13 mouse cellular contexts compared by ENCODE assay signal in genomic region chr4:33285448-33285847, GRCm38 (mm10).
"Had no signal": no experiment of that assay in that cellular context is flagged by ENCODE, and none has a peak within 500 bp of the region (broad histone marks: within the 10 kb centered on the region; RNA-seq: fewer than 3 reads in every experiment).

No protein-coding gene starts in this region.

- H3K9ac ChIP-seq: limb, embryonic 13.5 days; liver, embryonic 14.5 days; midbrain, embryonic 12.5 days; neural tube, embryonic 13.5 days had no signal

- DNase-seq: left cerebral cortex, postnatal 4 days; lung, adult 18-20 months; lung, postnatal 4 days; right cerebral cortex, postnatal 25 days; thymus, postnatal 4 days had no signal

- H3K27me3 ChIP-seq: limb, embryonic 13.5 days; midbrain, embryonic 12.5 days; neural tube, embryonic 13.5 days had no signal

- H3K27ac ChIP-seq: kidney, postnatal 0 days; layer of hippocampus, adult 2 months; limb, embryonic 13.5 days; liver, embryonic 14.5 days; midbrain, embryonic 12.5 days; neural tube, embryonic 13.5 days; stomach, postnatal 0 days had no signal

- H3K4me3 ChIP-seq: layer of hippocampus, adult 2 months; limb, embryonic 13.5 days; midbrain, embryonic 12.5 days; neural tube, embryonic 13.5 days had no signal

- H3K4me1 ChIP-seq: midbrain, embryonic 12.5 days; neural tube, embryonic 13.5 days had no signal

- H3K36me3 ChIP-seq: limb, embryonic 13.5 days; midbrain, embryonic 12.5 days; neural tube, embryonic 13.5 days had no signal

- H3K9me3 ChIP-seq: limb, embryonic 13.5 days; midbrain, embryonic 12.5 days; neural tube, embryonic 13.5 days had no signal

- H3K4me2 ChIP-seq: limb, embryonic 13.5 days; midbrain, embryonic 12.5 days; neural tube, embryonic 13.5 days had no signal

- ATAC-seq: midbrain, embryonic 16.5 days had no signal
